Mouse (Mus musculus): Measurements from ENCODE around the gene Col2a1. TPM values are rescaled to one million over a fixed set of nuclear protein-coding genes. Genes with fewer than 3 reads are reported as not detected.
A peak's percentile ranks its signal among the peaks of the same experiment; 100 is the strongest.

Gene Col2a1
- total RNA-seq, 2 experiments from 2014 or later: 0.41 to 1.0 TPM

GRCm38 (mm10) chr15:97964836-97965187 is 39.7 kb downstream of the Col2a1 start:
- intact Hi-C loops (cut with DNase I): loop anchor here (5.0 kb wide), 1 partner anchor 207 kb away; no protein-coding TSS in a partner anchor
- DNase-seq: no peak

- peak; percentile 95 to 96 for DNase-seq
- intact Hi-C loops (cut with DNase I): loop anchor here (5.0 kb wide), 1 partner anchor 208 kb away; no protein-coding TSS in a partner anchor
These were observed 40.3 kb downstream of the Col2a1 start, which contains the start of gene Tmem106c for GRCm38 (mm10) chr15:97963989-97964835. TSS of gene Tmem106c (plus strand) at chr15:97964200.

- intact Hi-C loops (cut with DNase I): loop anchor here (5.0 kb wide), 1 partner anchor 209 kb away; no protein-coding TSS in a partner anchor
- DNase-seq: no peak
These were observed 41.0 kb downstream of the Col2a1 start for GRCm38 (mm10) chr15:97963329-97963988.

GRCm38 (mm10) chr15:97956416-97956815 is 48.1 kb downstream of the Col2a1 start:
- DNase-seq: no peak
- intact Hi-C loops (cut with DNase I): no loop called here

- intact Hi-C loops (cut with DNase I): no loop called here
- DNase-seq: no peak
These were observed 48.8 kb downstream of the Col2a1 start for GRCm38 (mm10) chr15:97955742-97956141.

GRCm38 (mm10) chr15:97955286-97955685 is 49.2 kb downstream of the Col2a1 start:
- intact Hi-C loops (cut with DNase I): no loop called here
- DNase-seq: no peak

- DNase-seq: no peak
- intact Hi-C loops (cut with DNase I): loop anchor here (5.0 kb wide), 4 partner anchors 47 to 237 kb away; no protein-coding TSS in a partner anchor
These were observed 49.8 kb downstream of the Col2a1 start for GRCm38 (mm10) chr15:97954671-97955070.

- intact Hi-C loops (cut with DNase I): loop anchor here (2.0 to 5.0 kb wide), 5 partner anchors 46 to 236 kb away; no protein-coding TSS in a partner anchor
- no peak for DNase-seq
These were observed 51.7 kb downstream of the Col2a1 start for GRCm38 (mm10) chr15:97952889-97953189.

- intact Hi-C loops (cut with DNase I): loop anchor here (2.0 to 5.0 kb wide), 5 partner anchors 45 to 235 kb away; no protein-coding TSS in a partner anchor
- peak; percentile 58 to 75 for DNase-seq
These were observed 52.2 kb downstream of the Col2a1 start for GRCm38 (mm10) chr15:97952137-97952888.

- DNase-seq: no peak
- intact Hi-C loops (cut with DNase I): loop anchor here (5.0 kb wide), 4 partner anchors 43 to 233 kb away; no protein-coding TSS in a partner anchor
These were observed 54.3 kb downstream of the Col2a1 start for GRCm38 (mm10) chr15:97950240-97950639.

GRCm38 (mm10) chr15:97949706-97950105 is 54.8 kb downstream of the Col2a1 start:
- intact Hi-C loops (cut with DNase I): loop anchor here (5.0 kb wide), 4 partner anchors 42 to 232 kb away; no protein-coding TSS in a partner anchor
- DNase-seq: no peak

GRCm38 (mm10) chr15:97948720-97949119 is 55.8 kb downstream of the Col2a1 start:
- intact Hi-C loops (cut with DNase I): no loop called here
- DNase-seq: no peak

GRCm38 (mm10) chr15:97945656-97946315 is 58.7 kb downstream of the Col2a1 start:
- intact Hi-C loops (cut with DNase I): no loop called here
- no peak for DNase-seq

- no peak for DNase-seq
- intact Hi-C loops (cut with DNase I): no loop called here
These were observed 59.4 kb downstream of the Col2a1 start for GRCm38 (mm10) chr15:97944919-97945574.

GRCm38 (mm10) chr15:97943356-97943755 is 61.1 kb downstream of the Col2a1 start:
- intact Hi-C loops (cut with DNase I): no loop called here
- no peak for DNase-seq

GRCm38 (mm10) chr15:97942538-97942937 is 62.0 kb downstream of the Col2a1 start:
- intact Hi-C loops (cut with DNase I): no loop called here
- no peak for DNase-seq

GRCm38 (mm10) chr15:97941306-97941705 is 63.2 kb downstream of the Col2a1 start:
- DNase-seq: no peak
- intact Hi-C loops (cut with DNase I): no loop called here

GRCm38 (mm10) chr15:97940088-97940487 is 64.4 kb downstream of the Col2a1 start:
- intact Hi-C loops (cut with DNase I): no loop called here
- DNase-seq: no peak

GRCm38 (mm10) chr15:97938580-97938979 is 65.9 kb downstream of the Col2a1 start:
- peak in 1 of 2 experiments; percentile 28 for DNase-seq
- intact Hi-C loops (cut with DNase I): no loop called here
